Mouse (Mus musculus) embryonic facial prominence, embryonic 15.5 days (tissue): ENCODE measurements at regions not wholly inside any gene's neighbourhood (a gene's known extent, or its start where the extent isn't known, plus 50 kb on each side); places are given as distances from the start of the nearest gene placed in this dataset.

Experiments
- ATAC-seq: fragments of 200-750 bp; cut with Nextera tagmentation; 2 replicates; pipeline ENCODE4 v1.8.0; 2017; ENCODE audit warnings: low read depth, moderate TSS enrichment; ENCODE audit not compliant: insufficient number of reproducible peaks, low FRiP score, low TSS enrichment
- H3K27ac ChIP-seq: fragments of 300-500 bp; sonication (generic); replicated peaks from 2 replicates; pipeline ENCODE4 v1.5.1; 2015; ENCODE audit warnings: mild to moderate bottlenecking, inconsistent platforms
- H3K27me3 ChIP-seq: fragments of 300-500 bp; sonication (generic); 2 replicates; pipeline ENCODE4 v1.6.1; 2015; ENCODE audit warnings: inconsistent platforms
- H3K36me3 ChIP-seq: fragments of 300-500 bp; sonication (generic); 2 replicates; pipeline ENCODE4 v1.6.1; 2015; ENCODE audit warnings: mild to moderate bottlenecking, inconsistent platforms
- H3K4me1 ChIP-seq: fragments of 300-500 bp; sonication (generic); 2 replicates; pipeline ENCODE4 v1.6.1; 2015; ENCODE audit warnings: inconsistent platforms
- H3K4me2 ChIP-seq: fragments of 300-500 bp; sonication (generic); replicated peaks from 2 replicates; pipeline ENCODE4 v1.6.1; 2015; ENCODE audit warnings: mild to moderate bottlenecking, inconsistent platforms
- H3K4me3 ChIP-seq: fragments of 300-500 bp; sonication (generic); replicated peaks from 2 replicates; pipeline ENCODE4 v1.5.1; 2015; ENCODE audit warnings: mild to moderate bottlenecking, inconsistent platforms
- H3K9ac ChIP-seq: fragments of 300-500 bp; sonication (generic); 2 replicates; pipeline ENCODE4 v1.6.1; 2015; ENCODE audit warnings: inconsistent platforms
- H3K9me3 ChIP-seq: fragments of 300-500 bp; sonication (generic); replicated peaks from 2 replicates; pipeline ENCODE4 v1.6.1; 2016; ENCODE audit warnings: inconsistent platforms
- WGBS: fragments of 180-500 bp; shearing (Covaris S2); methylation state at CpG from one replicate; pipeline ENCODE4 v1.1.7; 2015; 5-methylcytosine and 5-hydroxymethylcytosine counted together

DNA sequence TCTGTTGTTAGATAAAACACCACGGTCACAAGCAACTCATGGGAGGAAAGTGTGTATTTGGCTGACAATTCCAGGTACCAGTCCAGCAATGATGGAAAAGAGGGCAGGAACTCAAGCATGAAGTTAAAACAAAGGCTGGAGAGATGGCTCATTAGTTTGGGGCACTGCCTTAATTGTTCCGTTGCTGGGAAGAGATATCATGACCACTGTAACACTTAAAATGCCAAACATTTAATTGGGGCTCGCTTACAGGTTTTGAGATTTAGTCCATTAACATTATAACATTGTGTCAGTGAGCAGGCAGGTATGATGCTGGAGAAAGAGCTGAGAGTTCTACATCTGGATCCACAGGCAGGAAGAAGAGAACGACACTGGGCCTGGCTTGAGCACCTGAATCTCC, 782.0 kb upstream of the Celf2 start:
- Histone ChIP-seq H3K4me1 (no peaks in the 10 kb centered on the region), H3K27me3 (no peaks in the 10 kb centered on the region), H3K27ac (no peak overlapping the region), H3K9me3 (no peaks in the 10 kb centered on the region), H3K9ac (no peak overlapping the region), H3K4me3 (no peak overlapping the region), H3K36me3 (no peaks in the 10 kb centered on the region), H3K4me2 (no peak overlapping the region)
- WGBS: 84% methylated on average over 4 of the region's 4 CpGs
- no peak for ATAC-seq

DNA sequence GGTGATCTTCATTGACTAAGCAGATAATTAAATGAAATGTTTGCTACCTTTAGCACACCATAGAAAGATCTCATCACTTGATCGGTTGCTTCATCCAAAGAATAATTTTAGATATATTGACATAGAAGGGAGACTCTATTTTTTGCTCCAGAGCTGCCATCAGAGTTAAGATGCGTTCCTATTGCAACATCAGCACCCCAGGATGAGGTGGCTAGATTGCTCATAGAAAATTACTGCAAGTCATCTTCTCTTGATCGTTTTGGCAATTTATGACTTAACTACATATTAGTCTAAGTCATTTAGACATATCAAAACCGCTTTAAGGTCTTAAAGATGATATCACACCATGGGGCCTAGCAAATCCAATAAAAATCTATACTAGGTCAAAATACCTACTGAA, 778.0 kb upstream of the Celf2 start:
- no peak for ATAC-seq
- 83% methylated on average over 4 of the region's 4 CpGs for WGBS
- no peaks in the 10 kb centered on the region for H3K27me3 ChIP-seq
- no peak overlapping the region for H3K9ac ChIP-seq
- H3K4me2 ChIP-seq: no peak overlapping the region
- H3K27ac ChIP-seq: no peak overlapping the region
- no peaks in the 10 kb centered on the region for H3K9me3 ChIP-seq
- no peaks in the 10 kb centered on the region for H3K36me3 ChIP-seq
- H3K4me3 ChIP-seq: no peak overlapping the region
- H3K4me1 ChIP-seq: no peaks in the 10 kb centered on the region

DNA sequence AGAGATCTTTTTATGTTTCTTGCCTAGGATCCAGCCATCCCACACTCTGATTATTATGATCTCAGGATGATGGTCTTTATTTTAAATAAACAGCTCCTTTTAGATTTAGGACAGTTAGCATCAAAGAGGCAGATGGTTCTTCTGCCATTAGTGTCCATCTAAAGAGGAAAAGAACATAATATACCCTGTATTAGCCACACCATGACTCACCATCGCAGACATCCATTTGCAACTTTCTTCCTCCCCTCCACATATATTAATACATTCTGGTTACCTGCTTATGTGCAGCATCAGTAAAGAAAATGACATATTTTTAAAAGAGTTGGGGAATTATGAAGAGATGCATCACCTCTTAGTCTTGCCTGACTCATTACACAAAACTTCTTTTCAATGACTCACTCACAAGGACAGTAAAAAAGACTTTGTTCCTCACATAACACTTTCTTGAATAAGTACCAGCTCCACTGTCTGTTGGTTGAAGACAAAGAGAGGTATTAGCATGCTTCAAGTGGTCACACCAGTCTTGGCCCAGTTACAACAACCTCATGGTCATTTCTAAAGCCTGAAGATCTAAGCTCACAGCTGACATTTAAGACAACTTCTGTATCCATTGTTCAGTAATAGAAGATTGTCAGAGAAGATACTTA, 766.9 kb upstream of the Celf2 start:
- Histone ChIP-seq H3K9me3 (no peaks in the 10 kb centered on the region), H3K4me2 (no peak overlapping the region), H3K27me3 (no peaks in the 10 kb centered on the region), H3K4me3 (no peak overlapping the region), H3K36me3 (no peaks in the 10 kb centered on the region), H3K9ac (no peak overlapping the region), H3K4me1 (no peaks in the 10 kb centered on the region), H3K27ac (no peak overlapping the region)
- no peak for ATAC-seq
- WGBS: 89% methylated on average over 1 of the region's 1 CpGs
